Mouse (Mus musculus) heart, adult 2 months (tissue): ENCODE data around the gene Gns.

ENCODE experiments used
- CTCF ChIP-seq: fragments of 200-600 bp; IDR thresholded peaks from 2 replicates; pipeline ENCODE4 v1.8.1; 2022; ENCODE audit warnings: antibody characterized with exemption, mild to moderate bottlenecking, moderate library complexity
- EP300 ChIP-seq: fragments of 200-500 bp; IDR thresholded peaks from 2 replicates; pipeline ENCODE4 v1.6.1; 2011; ENCODE audit warnings: low read depth, low read length, control low read depth; ENCODE audit not compliant: insufficient read depth
- POLR2A ChIP-seq: fragments of 200-500 bp; IDR thresholded peaks from 2 replicates; pipeline ENCODE4 v1.6.1; 2011; ENCODE audit warnings: mild to moderate bottlenecking, low read depth, low read length, control low read depth; ENCODE audit not compliant: insufficient read depth

GRCm38 (mm10) chr10:121391901-121392300 is 27.0 kb downstream of the Gns start:
- no peak for TF ChIP-seq CTCF
- no peak for TF ChIP-seq POLR2A
- TF ChIP-seq EP300, result no peak
